ENCODE assay signal across 8 mouse cellular contexts in the genomic region with DNA sequence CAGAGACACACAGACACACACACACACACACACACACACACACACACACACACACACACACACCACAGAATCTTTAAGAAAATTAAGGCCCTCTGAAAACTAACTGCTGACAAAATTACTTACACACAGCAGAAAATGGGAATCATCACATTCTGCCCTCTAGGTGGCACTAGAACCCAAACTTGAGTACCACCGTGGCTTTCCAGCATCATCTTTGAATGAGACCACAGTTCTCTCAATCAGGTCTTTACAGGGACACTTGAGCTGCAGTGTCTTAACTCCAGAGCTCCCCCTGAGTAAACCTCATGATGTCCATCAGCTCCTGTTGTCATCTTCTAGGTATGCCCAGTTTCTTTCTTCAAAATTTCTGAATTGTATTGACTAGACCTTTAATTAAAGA.
DNase-seq lines count a peak whose midpoint lies in the region; ATAC-seq lines count a peak whose summit lies in the region.

No protein-coding gene starts in this region.

- ATAC-seq in kidney, embryonic 16.5 days (ENCODE audit: low FRiP score, low TSS enrichment), result peak; percentile 35; the same call in 1 of the 2 replicates
- no peak for ATAC-seq in liver, embryonic 13.5 days (ENCODE audit: low read depth)
- peak; percentile 75; the same call in 1 of the 2 replicates for ATAC-seq in neural tube, embryonic 13.5 days (ENCODE audit: low read depth)

- no peak overlapping the region for H3K9ac ChIP-seq in kidney, embryonic 16.5 days (replicated peaks; ENCODE audit: low read length)
- H3K9ac ChIP-seq in liver, embryonic 13.5 days, result no peak overlapping the region
- no peak overlapping the region for H3K9ac ChIP-seq in neural tube, embryonic 13.5 days

- H3K27me3 ChIP-seq in kidney, embryonic 16.5 days (ENCODE audit: insufficient read depth, low read length), result no peaks in the 10 kb centered on the region
- H3K27me3 ChIP-seq in liver, embryonic 13.5 days, result no peaks in the 10 kb centered on the region
- H3K27me3 ChIP-seq in neural tube, embryonic 13.5 days, result no peaks in the 10 kb centered on the region

- no peak overlapping the region for H3K4me2 ChIP-seq in kidney, embryonic 16.5 days (replicated peaks; ENCODE audit: low read depth, low read length)
- H3K4me2 ChIP-seq in liver, embryonic 13.5 days, result no peak overlapping the region
- no peak overlapping the region for H3K4me2 ChIP-seq in neural tube, embryonic 13.5 days

- no peaks in the 10 kb centered on the region for H3K4me1 ChIP-seq in kidney, embryonic 16.5 days (ENCODE audit: insufficient read depth, low read length)
- no peaks in the 10 kb centered on the region for H3K4me1 ChIP-seq in liver, embryonic 13.5 days (replicated peaks)
- H3K4me1 ChIP-seq in neural tube, embryonic 13.5 days (replicated peaks), result no peaks in the 10 kb centered on the region

- DNase-seq in CD8-positive naive resting alpha-beta T cell, adult 2 months (ENCODE audit: low read depth in 2 of 2, low spot score in 2 of 2), result peak; percentile 50 to 67
- peak; percentile 68 for DNase-seq in ZHBTc4 (ENCODE audit: low read depth, low spot score)
- peak; percentile 61 to 80 for DNase-seq in cerebellum, postnatal 36 days
- DNase-seq in heart, adult 8-10 months (ENCODE audit: low spot score), result peak; percentile 68
- peak; percentile 11 for DNase-seq in liver, embryonic 13.5 days
- DNase-seq in ovary, postnatal 10 days (ENCODE audit: low spot score), result no peak

- H3K4me3 ChIP-seq in kidney, embryonic 16.5 days (ENCODE audit: low read length), result no peak overlapping the region
- H3K4me3 ChIP-seq in liver, embryonic 13.5 days (replicated peaks), result no peak overlapping the region
- H3K4me3 ChIP-seq in neural tube, embryonic 13.5 days, result no peak overlapping the region

- H3K36me3 ChIP-seq in kidney, embryonic 16.5 days (ENCODE audit: insufficient read depth, low read length), result no peaks in the 10 kb centered on the region
- H3K36me3 ChIP-seq in liver, embryonic 13.5 days, result no peaks in the 10 kb centered on the region
- no peaks in the 10 kb centered on the region for H3K36me3 ChIP-seq in neural tube, embryonic 13.5 days

- WGBS in kidney, embryonic 16.5 days, result 3% methylated on average over 1 of the region's 1 CpGs
- WGBS in liver, embryonic 13.5 days (ENCODE audit: insufficient replicate concordance), result 0% methylated on average over 1 of the region's 1 CpGs
- 0% methylated on average over 1 of the region's 1 CpGs for WGBS in neural tube, embryonic 13.5 days

- H3K9me3 ChIP-seq in kidney, embryonic 16.5 days (ENCODE audit: low read length), result no peaks in the 10 kb centered on the region
- no peaks in the 10 kb centered on the region for H3K9me3 ChIP-seq in liver, embryonic 13.5 days (replicated peaks)
- no peaks in the 10 kb centered on the region for H3K9me3 ChIP-seq in neural tube, embryonic 13.5 days

- no peak overlapping the region for H3K27ac ChIP-seq in kidney, embryonic 16.5 days (ENCODE audit: low read length)
- no peak overlapping the region for H3K27ac ChIP-seq in liver, embryonic 13.5 days
- no peak overlapping the region for H3K27ac ChIP-seq in neural tube, embryonic 13.5 days (replicated peaks)
